Mouse (Mus musculus) MEL (cell line): Measurements from ENCODE around the gene Speer4d.
"Not testable (repeated sequence)": the region's sequence is repeated elsewhere in the genome, so short reads cannot be mapped to it uniquely, and the experiment has no call there.

Source experiments
- BHLHE40 ChIP-seq: IDR thresholded peaks from 2 replicates; pipeline ENCODE4 v1.6.1; 2012; ENCODE audit warnings: low read depth, mild to moderate bottlenecking, inconsistent platforms, low read length, improper control_type of control experiment, borderline replicate concordance
- CTCF ChIP-seq, 3 experiments: IDR thresholded peaks in 2 of 3; conservative IDR thresholded peaks in 1 of 3; 2 replicates each; pipeline ENCODE4 v1.5.1; 2011 to 2012; ENCODE audit warnings: low read length in 3 of 3, low read depth in 2 of 3, mild to moderate bottlenecking in 2 of 3, improper control_type of control experiment in 1 of 3, inconsistent platforms in 1 of 3, mixed read lengths in 1 of 3, moderate library complexity in 1 of 3; ENCODE audit not compliant: control insufficient read depth in 1 of 3, insufficient read depth in 1 of 3, poor library complexity in 1 of 3, severe bottlenecking in 1 of 3
- MEF2A ChIP-seq: IDR thresholded peaks from 2 replicates; pipeline ENCODE4 v1.6.1; 2014; ENCODE audit warnings: low read depth, mild to moderate bottlenecking, inconsistent platforms, low read length, improper control_type of control experiment; ENCODE audit not compliant: poor library complexity, insufficient replicate concordance, severe bottlenecking; ENCODE audit errors: extremely low read depth
- NRF1 ChIP-seq: IDR thresholded peaks from 2 replicates; pipeline ENCODE4 v1.6.1; 2014; ENCODE audit warnings: low read depth, mild to moderate bottlenecking, inconsistent platforms, low read length, improper control_type of control experiment, moderate library complexity; ENCODE audit not compliant: poor library complexity, insufficient read depth, severe bottlenecking
- POLR2A ChIP-seq, 2 experiments: IDR thresholded peaks; 2 replicates each; pipeline ENCODE4 v1.6.1; 2011 to 2012; ENCODE audit warnings: low read length in 2 of 2, mild to moderate bottlenecking in 2 of 2, control low read depth in 1 of 2, improper control_type of control experiment in 1 of 2, low read depth in 1 of 2, moderate library complexity in 1 of 2; ENCODE audit not compliant: control insufficient read depth in 1 of 2, insufficient read depth in 1 of 2, poor library complexity in 1 of 2
- POLR2AphosphoS2 ChIP-seq: IDR thresholded peaks from 2 replicates; pipeline ENCODE4 v1.6.1; 2011; ENCODE audit warnings: low read length, improper control_type of control experiment
- ZNF384 ChIP-seq: IDR thresholded peaks from 2 replicates; pipeline ENCODE4 v1.6.1; 2012; ENCODE audit warnings: low read depth, mild to moderate bottlenecking, inconsistent platforms, low read length, improper control_type of control experiment

GRCm38 (mm10) chr5:15618764-15619163 is at the start of gene Speer4d:
- not testable (repeated sequence) for TF ChIP-seq MEF2A; POLR2AphosphoS2; POLR2A (IDR thresholded peaks at IDR 0.05; ENCODE audit: control insufficient read depth in 1 of 2, insufficient read depth in 1 of 2, low read depth in 1 of 2, low read length in 2 of 2, poor library complexity in 1 of 2); CTCF (IDR thresholded peaks at IDR 0.05 in 2 of 3, conservative IDR thresholded peaks at IDR 0.05 in 1 of 3; ENCODE audit: control insufficient read depth in 1 of 3, insufficient read depth in 1 of 3, low read depth in 2 of 3, low read length in 3 of 3, poor library complexity in 1 of 3, severe bottlenecking in 1 of 3); BHLHE40; NRF1; ZNF384
